Mouse (Mus musculus) lung, adult 2 months (tissue): ENCODE data around the gene Iqca. TPM values are rescaled to one million over a fixed set of nuclear protein-coding genes. Genes with fewer than 3 reads are reported as not detected.

Source experiments
- DNase-seq: peaks from one replicate; pipeline ENCODE4 v3.0.0; 2022
- H3K4me1 ChIP-seq: fragments of 200-500 bp; 2 replicates; pipeline ENCODE4 v1.6.1; 2011; ENCODE audit warnings: low read length; ENCODE audit not compliant: control insufficient read depth, insufficient read depth
- H3K4me3 ChIP-seq: fragments of 200-500 bp; replicated peaks from 2 replicates; pipeline ENCODE3; 2011; ENCODE audit warnings: low read depth, mild to moderate bottlenecking, control low read depth, low read length; ENCODE audit errors: extremely low read depth
- CTCF ChIP-seq: fragments of 200-500 bp; IDR thresholded peaks from 2 replicates; pipeline ENCODE4 v1.5.1; 2011; ENCODE audit warnings: mild to moderate bottlenecking, low read length, control low read depth; ENCODE audit not compliant: insufficient read depth
- POLR2A ChIP-seq: fragments of 200-500 bp; IDR thresholded peaks from 2 replicates; pipeline ENCODE4 v1.6.1; 2011; ENCODE audit warnings: low read depth, mild to moderate bottlenecking, control low read depth, low read length, borderline replicate concordance; ENCODE audit errors: extremely low read depth
- WGBS: fragments of 180-500 bp; shearing (Covaris S2); methylation state at CpG from one replicate; pipeline ENCODE4 v1.1.7; 2018; 5-methylcytosine and 5-hydroxymethylcytosine counted together
- polyA plus RNA-seq: library from polyadenylated mRNA; depleted of rRNA; stranded (reverse); fragments of >200 nt; gene quantifications from 2 replicates; pipeline ENCODE4 v1.2.3, GENCODE M21; 2012; rRNA removed

The Iqca gene
- 3.6 and 4.1 TPM in 2 replicates for polyA plus RNA-seq

GRCm38 (mm10) chr1:90153099-90153744, at the start of gene Iqca:
Iqca (minus strand) TSS chr1:90153401.
- TF ChIP-seq CTCF (no peak), POLR2A (no peak)
- WGBS, result 6% methylated on average over 18 of the region's 18 CpGs
- Histone ChIP-seq H3K4me3 (no peak within 1 kb of the TSS), H3K4me1 (no peaks in the 10 kb centered on the region)
- peak; percentile 38 for DNase-seq

- DNase-seq, result peak; percentile 53
- 44% methylated on average over 23 of the region's 23 CpGs for WGBS
Measured at GRCm38 (mm10) chr1:90202207-90202978, 49.2 kb upstream of the Iqca start.

GRCm38 (mm10) chr1:90201655-90202054, 48.5 kb upstream of the Iqca start:
- 57% methylated on average over 2 of the region's 2 CpGs for WGBS
- no peak for DNase-seq
- H3K4me1 ChIP-seq, result no peaks in the 10 kb centered on the region
- H3K4me3 ChIP-seq, result no peak overlapping the region
- TF ChIP-seq POLR2A (no peak), CTCF (no peak)

More at GRCm38 (mm10) chr1:90202207-90202978, 49.2 kb upstream of the Iqca start:
- H3K4me3 ChIP-seq, result no peak overlapping the region
- no peaks in the 10 kb centered on the region for H3K4me1 ChIP-seq
- TF ChIP-seq POLR2A, result no peak
- no peak for TF ChIP-seq CTCF

- Histone ChIP-seq H3K4me1 (no peaks in the 10 kb centered on the region), H3K4me3 (no peak overlapping the region)
- DNase-seq, result no peak
- 51% methylated on average over 5 of the region's 5 CpGs for WGBS
- TF ChIP-seq CTCF (no peak), POLR2A (no peak)
Measured at GRCm38 (mm10) chr1:90201246-90201645, 48.0 kb upstream of the Iqca start.

GRCm38 (mm10) chr1:90189046-90189445, 35.8 kb upstream of the Iqca start:
- Histone ChIP-seq H3K4me3 (no peak overlapping the region), H3K4me1 (no peaks in the 10 kb centered on the region)
- no peak for DNase-seq
- TF ChIP-seq CTCF, result no peak
- TF ChIP-seq POLR2A, result no peak
- 97% methylated on average over 6 of the region's 6 CpGs for WGBS

- H3K4me3 ChIP-seq, result no peak overlapping the region
- TF ChIP-seq CTCF (no peak), POLR2A (no peak)
- no peak for DNase-seq
- H3K4me1 ChIP-seq, result no peaks in the 10 kb centered on the region
- WGBS, result 87% methylated on average over 5 of the region's 5 CpGs
Measured at GRCm38 (mm10) chr1:90186874-90187273, 33.7 kb upstream of the Iqca start.

- TF ChIP-seq CTCF (no peak), POLR2A (no peak)
- no peaks in the 10 kb centered on the region for H3K4me1 ChIP-seq
- 43% methylated on average over 4 of the region's 4 CpGs for WGBS
- no peak overlapping the region for H3K4me3 ChIP-seq
- no peak for DNase-seq
Measured at GRCm38 (mm10) chr1:90186173-90186572, 33.0 kb upstream of the Iqca start.

- DNase-seq, result no peak
- 68% methylated on average over 6 of the region's 6 CpGs for WGBS
- Histone ChIP-seq H3K4me3 (no peak overlapping the region), H3K4me1 (no peaks in the 10 kb centered on the region)
- no peak for TF ChIP-seq CTCF
- no peak for TF ChIP-seq POLR2A
Measured at GRCm38 (mm10) chr1:90183602-90184001, 30.4 kb upstream of the Iqca start.

GRCm38 (mm10) chr1:90182521-90182920, 29.3 kb upstream of the Iqca start:
- no peaks in the 10 kb centered on the region for H3K4me1 ChIP-seq
- 63% methylated on average over 5 of the region's 5 CpGs for WGBS
- no peak for TF ChIP-seq CTCF
- no peak for DNase-seq
- H3K4me3 ChIP-seq, result no peak overlapping the region
